Mouse (Mus musculus): ENCODE results near the gene Col6a1.
"Not testable (repeated sequence)": the region's sequence is repeated elsewhere in the genome, so short reads cannot be mapped to it uniquely, and the experiment has no call there.

Col6a1 gene

GRCm38 (mm10) chr10:76725682-76726285, at the start of gene Col6a1:
Gene Col6a1 (minus strand): TSS chr10:76726168.
- DNase-seq, result peak; percentile 39 to 61

- no peak for DNase-seq
Observed at GRCm38 (mm10) chr10:76771624-76772023, 45.7 kb upstream of the Col6a1 start.

GRCm38 (mm10) chr10:76771086-76771485, 45.1 kb upstream of the Col6a1 start:
- DNase-seq, result peak in 1 of 2 experiments; percentile 13

- no peak for DNase-seq
Observed at GRCm38 (mm10) chr10:76769581-76769980, 43.6 kb upstream of the Col6a1 start.

- DNase-seq, result no peak
Observed at GRCm38 (mm10) chr10:76766196-76766595, 40.2 kb upstream of the Col6a1 start.

GRCm38 (mm10) chr10:76764927-76765326, 39.0 kb upstream of the Col6a1 start:
- no peak for DNase-seq

- no peak for DNase-seq
Observed at GRCm38 (mm10) chr10:76763016-76763415, 37.0 kb upstream of the Col6a1 start.

- no peak for DNase-seq
Observed at GRCm38 (mm10) chr10:76762411-76762810, 36.4 kb upstream of the Col6a1 start.

GRCm38 (mm10) chr10:76759878-76760277, 33.9 kb upstream of the Col6a1 start:
- no peak for DNase-seq

- no peak for DNase-seq
Observed at GRCm38 (mm10) chr10:76753640-76754039, 27.7 kb upstream of the Col6a1 start.

- DNase-seq, result not testable (repeated sequence)
Observed at GRCm38 (mm10) chr10:76744267-76744666, 18.3 kb upstream of the Col6a1 start.

GRCm38 (mm10) chr10:76736764-76737163, 10.8 kb upstream of the Col6a1 start:
- DNase-seq, result no peak

- DNase-seq, result peak; percentile 90 to 91
Observed at GRCm38 (mm10) chr10:76734979-76735378, 9.0 kb upstream of the Col6a1 start.

- DNase-seq, result no peak
Observed at GRCm38 (mm10) chr10:76733677-76734068, 7.7 kb upstream of the Col6a1 start.

- DNase-seq, result peak; percentile 92 to 93
Observed at GRCm38 (mm10) chr10:76732881-76733676, 7.1 kb upstream of the Col6a1 start.

- no peak for DNase-seq
Observed at GRCm38 (mm10) chr10:76732391-76732790, 6.4 kb upstream of the Col6a1 start.

- DNase-seq, result peak; percentile 41 to 57
Observed at GRCm38 (mm10) chr10:76731621-76732239, 5.8 kb upstream of the Col6a1 start.

GRCm38 (mm10) chr10:76729631-76730620, 4.0 kb upstream of the Col6a1 start:
- DNase-seq, result no peak

GRCm38 (mm10) chr10:76728369-76728768, 2.4 kb upstream of the Col6a1 start:
- DNase-seq, result peak; percentile 93 to 94

GRCm38 (mm10) chr10:76727301-76727700, 1.3 kb upstream of the Col6a1 start:
- DNase-seq, result no peak

GRCm38 (mm10) chr10:76726866-76727265, 898 bp upstream of the Col6a1 start:
- DNase-seq, result no peak

GRCm38 (mm10) chr10:76725097-76725496, 871 bp downstream of the Col6a1 start:
- DNase-seq, result no peak

Measured in kidney, postnatal 4 days (tissue).